Mouse (Mus musculus) heart, postnatal 0 days (tissue): ENCODE data around the gene Clybl.

Source experiments
- CTCF ChIP-seq: IDR thresholded peaks from 2 replicates; pipeline ENCODE4 v1.5.1; 2016; ENCODE audit warnings: antibody characterized with exemption, control low read depth, low read depth
- EP300 ChIP-seq: IDR thresholded peaks from 2 replicates; pipeline ENCODE4 v1.6.1; 2016; ENCODE audit warnings: antibody characterized with exemption, low read depth

- TF ChIP-seq CTCF (no peak), EP300 (no peak)
Measured at GRCm38 (mm10) chr14:122258297-122258696, 76.8 kb downstream of the Clybl start.
